Mouse (Mus musculus): Measurements from ENCODE around the gene Specc1. TPM values are rescaled to one million over a fixed set of nuclear protein-coding genes. Genes with fewer than 3 reads are reported as not detected.

Gene Specc1
- polyA plus RNA-seq, 1 experiment from 2014 or later, result 7.1 TPM

GRCm38 (mm10) chr11:62088651-62089050, 132.1 kb downstream of the Specc1 start:
- Histone ChIP-seq H3K9ac (replicated peaks; ENCODE audit: low read length) (no peak overlapping the region), H3K4me2 (replicated peaks; ENCODE audit: low read depth, low read length) (no peak overlapping the region), H3K36me3 (ENCODE audit: insufficient read depth, low read length) (no peaks in the 10 kb centered on the region), H3K27ac (ENCODE audit: low read length) (no peak overlapping the region), H3K9me3 (ENCODE audit: low read length) (no peaks in the 10 kb centered on the region), H3K27me3 (ENCODE audit: insufficient read depth, low read length) (no peaks in the 10 kb centered on the region), H3K4me3 (ENCODE audit: low read length) (no peak overlapping the region), H3K4me1 (ENCODE audit: insufficient read depth, low read length) (0 out of 2 replicates have a peak, but pooled peaks cover 3% of the 10 kb centered on the region)
- 83% methylated on average over 3 of the region's 3 CpGs for WGBS
- ATAC-seq (ENCODE audit: low FRiP score, low TSS enrichment), result no peak

GRCm38 (mm10) chr11:62090321-62090720, 133.8 kb downstream of the Specc1 start:
- no peaks in the 10 kb centered on the region for H3K27me3 ChIP-seq (ENCODE audit: insufficient read depth, low read length)
- ATAC-seq (ENCODE audit: low FRiP score, low TSS enrichment), result no peak
- 0 out of 2 replicates have a peak, but pooled peaks cover 3% of the 10 kb centered on the region for H3K4me1 ChIP-seq (ENCODE audit: insufficient read depth, low read length)
- no peak overlapping the region for H3K27ac ChIP-seq (ENCODE audit: low read length)
- H3K4me3 ChIP-seq (ENCODE audit: low read length), result no peak overlapping the region
- no peaks in the 10 kb centered on the region for H3K36me3 ChIP-seq (ENCODE audit: insufficient read depth, low read length)
- H3K9me3 ChIP-seq (ENCODE audit: low read length), result no peaks in the 10 kb centered on the region
- H3K9ac ChIP-seq (replicated peaks; ENCODE audit: low read length), result no peak overlapping the region
- 66% methylated on average over 6 of the region's 6 CpGs for WGBS
- no peak overlapping the region for H3K4me2 ChIP-seq (replicated peaks; ENCODE audit: low read depth, low read length)

GRCm38 (mm10) chr11:62103380-62103911, 146.9 kb downstream of the Specc1 start:
- no peaks in the 10 kb centered on the region for H3K9me3 ChIP-seq (ENCODE audit: low read length)
- peak; percentile 49; the same call in 1 of the 2 replicates for ATAC-seq (ENCODE audit: low FRiP score, low TSS enrichment)
- H3K4me2 ChIP-seq (replicated peaks; ENCODE audit: low read depth, low read length), result no peak overlapping the region
- 61% methylated on average over 3 of the region's 3 CpGs for WGBS
- peak overlapping the region; percentile 35 for H3K27ac ChIP-seq (ENCODE audit: low read length)
- H3K9ac ChIP-seq (replicated peaks; ENCODE audit: low read length), result no peak overlapping the region
- no peaks in the 10 kb centered on the region for H3K4me1 ChIP-seq (ENCODE audit: insufficient read depth, low read length)
- H3K27me3 ChIP-seq (ENCODE audit: insufficient read depth, low read length), result no peaks in the 10 kb centered on the region
- H3K36me3 ChIP-seq (ENCODE audit: insufficient read depth, low read length), result no peaks in the 10 kb centered on the region
- H3K4me3 ChIP-seq (ENCODE audit: low read length), result no peak overlapping the region

GRCm38 (mm10) chr11:62106401-62106871, 149.9 kb downstream of the Specc1 start:
- H3K9ac ChIP-seq (replicated peaks; ENCODE audit: low read length), result no peak overlapping the region
- no peaks in the 10 kb centered on the region for H3K36me3 ChIP-seq (ENCODE audit: insufficient read depth, low read length)
- no peak overlapping the region for H3K27ac ChIP-seq (ENCODE audit: low read length)
- no peak for ATAC-seq (ENCODE audit: low FRiP score, low TSS enrichment)
- no peaks in the 10 kb centered on the region for H3K4me1 ChIP-seq (ENCODE audit: insufficient read depth, low read length)
- 84% methylated on average over 1 of the region's 1 CpGs for WGBS
- H3K9me3 ChIP-seq (ENCODE audit: low read length), result no peaks in the 10 kb centered on the region
- H3K27me3 ChIP-seq (ENCODE audit: insufficient read depth, low read length), result no peaks in the 10 kb centered on the region
- no peak overlapping the region for H3K4me2 ChIP-seq (replicated peaks; ENCODE audit: low read depth, low read length)
- no peak overlapping the region for H3K4me3 ChIP-seq (ENCODE audit: low read length)

- Histone ChIP-seq H3K27me3 (ENCODE audit: insufficient read depth, low read length) (no peaks in the 10 kb centered on the region), H3K4me2 (replicated peaks; ENCODE audit: low read depth, low read length) (no peak overlapping the region), H3K36me3 (ENCODE audit: insufficient read depth, low read length) (no peaks in the 10 kb centered on the region), H3K27ac (ENCODE audit: low read length) (no peak overlapping the region), H3K9ac (replicated peaks; ENCODE audit: low read length) (no peak overlapping the region), H3K4me1 (ENCODE audit: insufficient read depth, low read length) (no peaks in the 10 kb centered on the region), H3K4me3 (ENCODE audit: low read length) (no peak overlapping the region), H3K9me3 (ENCODE audit: low read length) (no peaks in the 10 kb centered on the region)
- 81% methylated on average over 2 of the region's 2 CpGs for WGBS
- ATAC-seq (ENCODE audit: low FRiP score, low TSS enrichment), result no peak
Observed at GRCm38 (mm10) chr11:62107272-62107836, 150.8 kb downstream of the Specc1 start.

- no peaks in the 10 kb centered on the region for H3K27me3 ChIP-seq (ENCODE audit: insufficient read depth, low read length)
- no peak overlapping the region for H3K4me3 ChIP-seq (ENCODE audit: low read length)
- no peaks in the 10 kb centered on the region for H3K9me3 ChIP-seq (ENCODE audit: low read length)
- H3K36me3 ChIP-seq (ENCODE audit: insufficient read depth, low read length), result peaks cover 5% of the 10 kb centered on the region; the same call in 1 of the 2 replicates
- H3K4me1 ChIP-seq (ENCODE audit: insufficient read depth, low read length), result 0 out of 2 replicates have a peak, but pooled peaks cover 7% of the 10 kb centered on the region
- H3K4me2 ChIP-seq (replicated peaks; ENCODE audit: low read depth, low read length), result no peak overlapping the region
- WGBS, result 86% methylated on average over 9 of the region's 9 CpGs
- ATAC-seq (ENCODE audit: low FRiP score, low TSS enrichment), result no peak
- no peak overlapping the region for H3K27ac ChIP-seq (ENCODE audit: low read length)
- no peak overlapping the region for H3K9ac ChIP-seq (replicated peaks; ENCODE audit: low read length)
Observed at GRCm38 (mm10) chr11:62118561-62118960, 162.0 kb downstream of the Specc1 start.

GRCm38 (mm10) chr11:62119871-62120270, 163.3 kb downstream of the Specc1 start:
- Histone ChIP-seq H3K9ac (replicated peaks; ENCODE audit: low read length) (no peak overlapping the region), H3K4me1 (ENCODE audit: insufficient read depth, low read length) (0 out of 2 replicates have a peak, but pooled peaks cover 7% of the 10 kb centered on the region), H3K4me3 (ENCODE audit: low read length) (no peak overlapping the region), H3K27me3 (ENCODE audit: insufficient read depth, low read length) (no peaks in the 10 kb centered on the region), H3K4me2 (replicated peaks; ENCODE audit: low read depth, low read length) (no peak overlapping the region), H3K9me3 (ENCODE audit: low read length) (no peaks in the 10 kb centered on the region), H3K36me3 (ENCODE audit: insufficient read depth, low read length) (peaks cover 5% of the 10 kb centered on the region; the same call in 1 of the 2 replicates), H3K27ac (ENCODE audit: low read length) (0 out of 2 replicates have a peak overlapping the region, but pooled peaks have one; percentile 42)
- ATAC-seq (ENCODE audit: low FRiP score, low TSS enrichment), result no peak
- WGBS, result 46% methylated on average over 3 of the region's 3 CpGs

GRCm38 (mm10) chr11:62121365-62121764, 164.8 kb downstream of the Specc1 start:
- H3K9me3 ChIP-seq (ENCODE audit: low read length), result no peaks in the 10 kb centered on the region
- no peak overlapping the region for H3K4me3 ChIP-seq (ENCODE audit: low read length)
- ATAC-seq (ENCODE audit: low FRiP score, low TSS enrichment), result no peak
- no peaks in the 10 kb centered on the region for H3K27me3 ChIP-seq (ENCODE audit: insufficient read depth, low read length)
- WGBS, result 79% methylated on average over 5 of the region's 5 CpGs
- H3K4me2 ChIP-seq (replicated peaks; ENCODE audit: low read depth, low read length), result no peak overlapping the region
- peaks cover 5% of the 10 kb centered on the region; the same call in 1 of the 2 replicates for H3K36me3 ChIP-seq (ENCODE audit: insufficient read depth, low read length)
- H3K27ac ChIP-seq (ENCODE audit: low read length), result no peak overlapping the region
- no peak overlapping the region for H3K9ac ChIP-seq (replicated peaks; ENCODE audit: low read length)
- H3K4me1 ChIP-seq (ENCODE audit: insufficient read depth, low read length), result 0 out of 2 replicates have a peak, but pooled peaks cover 7% of the 10 kb centered on the region

GRCm38 (mm10) chr11:62127692-62128091, 171.1 kb downstream of the Specc1 start:
- Histone ChIP-seq H3K4me2 (replicated peaks; ENCODE audit: low read depth, low read length) (no peak overlapping the region), H3K9ac (replicated peaks; ENCODE audit: low read length) (no peak overlapping the region), H3K27me3 (ENCODE audit: insufficient read depth, low read length) (no peaks in the 10 kb centered on the region), H3K27ac (ENCODE audit: low read length) (no peak overlapping the region), H3K9me3 (ENCODE audit: low read length) (no peaks in the 10 kb centered on the region), H3K4me3 (ENCODE audit: low read length) (no peak overlapping the region), H3K36me3 (ENCODE audit: insufficient read depth, low read length) (peaks cover 3% of the 10 kb centered on the region; the same call in 1 of the 2 replicates), H3K4me1 (ENCODE audit: insufficient read depth, low read length) (no peaks in the 10 kb centered on the region)
- ATAC-seq (ENCODE audit: low FRiP score, low TSS enrichment), result peak; percentile 49; the same call in 1 of the 2 replicates
- 40% methylated on average over 3 of the region's 3 CpGs for WGBS

GRCm38 (mm10) chr11:62128197-62128596, 171.6 kb downstream of the Specc1 start:
- no peak for ATAC-seq (ENCODE audit: low FRiP score, low TSS enrichment)

More at GRCm38 (mm10) chr11:62128197-62128596, 171.6 kb downstream of the Specc1 start:
- no peak overlapping the region for H3K4me2 ChIP-seq (replicated peaks; ENCODE audit: low read depth, low read length)
- no peaks in the 10 kb centered on the region for H3K9me3 ChIP-seq (ENCODE audit: low read length)
- H3K9ac ChIP-seq (replicated peaks; ENCODE audit: low read length), result no peak overlapping the region
- no peaks in the 10 kb centered on the region for H3K4me1 ChIP-seq (ENCODE audit: insufficient read depth, low read length)
- WGBS, result 84% methylated on average over 8 of the region's 8 CpGs
- no peak overlapping the region for H3K27ac ChIP-seq (ENCODE audit: low read length)
- H3K27me3 ChIP-seq (ENCODE audit: insufficient read depth, low read length), result no peaks in the 10 kb centered on the region
- no peak overlapping the region for H3K4me3 ChIP-seq (ENCODE audit: low read length)
- H3K36me3 ChIP-seq (ENCODE audit: insufficient read depth, low read length), result peaks cover 6% of the 10 kb centered on the region; the same call in 1 of the 2 replicates

Measured in kidney, embryonic 16.5 days (tissue).